26 mouse cellular contexts compared by ENCODE assay signal in the genomic region with DNA sequence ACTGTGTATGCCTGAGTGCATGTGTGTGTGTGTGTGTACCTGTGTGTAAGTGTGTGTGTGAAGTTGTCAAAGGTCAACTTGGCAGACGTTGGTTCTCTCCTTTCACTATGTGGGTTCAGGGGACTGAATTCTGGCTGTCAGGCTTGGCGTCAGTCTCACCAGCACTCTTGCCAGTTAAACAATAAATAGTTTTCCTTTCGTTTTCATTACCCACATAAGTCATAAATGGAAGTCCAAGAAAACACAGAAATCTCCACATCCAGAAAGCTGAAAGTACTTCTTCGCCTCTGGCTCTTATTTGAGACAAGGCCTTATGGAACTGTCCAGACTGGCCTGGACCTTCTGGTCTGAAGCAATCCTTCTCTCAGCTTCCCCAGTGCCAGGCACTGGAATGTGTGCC. TPM values are rescaled to one million over a fixed set of nuclear protein-coding genes. Genes with fewer than 3 reads are reported as not detected.
DNase-seq lines count a peak whose midpoint lies in the region; ATAC-seq and TF ChIP-seq lines count a peak whose summit lies in the region.
"Had no signal": no experiment of that assay in that cellular context is flagged by ENCODE, and none has a peak within 500 bp of the region (broad histone marks: within the 10 kb centered on the region; RNA-seq: fewer than 3 reads in every experiment).

No protein-coding gene starts in this region.

- H3K36me3 ChIP-seq in liver, embryonic 16.5 days (ENCODE audit: control insufficient read depth, insufficient read depth): no peaks in the 10 kb centered on the region
- no peaks in the 10 kb centered on the region for H3K36me3 ChIP-seq in liver, embryonic 11.5 days (ENCODE audit: control insufficient read depth, insufficient read depth, low read length)
- H3K36me3 ChIP-seq in small intestine, adult 2 months (ENCODE audit: control insufficient read depth, insufficient read depth, low read length): peaks cover 14% of the 10 kb centered on the region
- H3K36me3 ChIP-seq in limb, embryonic 10.5 days: no peaks in the 10 kb centered on the region
- H3K36me3 ChIP-seq: embryonic facial prominence, embryonic 10.5 days; forebrain, embryonic 12.5 days; limb, embryonic 12.5 days had no signal

- TF ChIP-seq POLR2A in small intestine, adult 2 months (IDR thresholded peaks at IDR 0.05; ENCODE audit: low read depth, low read length): no peak

- H3K27ac ChIP-seq in liver, embryonic 16.5 days (ENCODE audit: low read length): 0 out of 2 replicates have a peak overlapping the region, but pooled peaks have one; percentile 9
- no peak overlapping the region for H3K27ac ChIP-seq in liver, embryonic 11.5 days (ENCODE audit: low read depth, low read length)
- peak overlapping the region; percentile 84 for H3K27ac ChIP-seq in small intestine, adult 2 months (ENCODE audit: insufficient read depth, low read depth, low read length)
- H3K27ac ChIP-seq in limb, embryonic 10.5 days: no peak overlapping the region
- H3K27ac ChIP-seq: embryonic facial prominence, embryonic 10.5 days; forebrain, embryonic 12.5 days; limb, embryonic 12.5 days had no signal

- no peaks in the 10 kb centered on the region for H3K9me3 ChIP-seq in liver, embryonic 16.5 days (replicated peaks; ENCODE audit: control insufficient read depth, low read length)
- no peaks in the 10 kb centered on the region for H3K9me3 ChIP-seq in liver, embryonic 11.5 days (ENCODE audit: control insufficient read depth, low read length)
- H3K9me3 ChIP-seq in limb, embryonic 10.5 days (replicated peaks): no peaks in the 10 kb centered on the region
- H3K9me3 ChIP-seq: embryonic facial prominence, embryonic 10.5 days; forebrain, embryonic 12.5 days; limb, embryonic 12.5 days; megakaryocyte, embryonic 14.5 days had no signal

- H3K27me3 ChIP-seq in liver, embryonic 16.5 days (ENCODE audit: control insufficient read depth, insufficient read depth, low read depth, low read length): no peaks in the 10 kb centered on the region
- no peaks in the 10 kb centered on the region for H3K27me3 ChIP-seq in liver, embryonic 11.5 days (replicated peaks; ENCODE audit: control insufficient read depth, insufficient read depth, low read length)
- no peaks in the 10 kb centered on the region for H3K27me3 ChIP-seq in small intestine, adult 2 months (ENCODE audit: control insufficient read depth, insufficient read depth, low read length)
- no peaks in the 10 kb centered on the region for H3K27me3 ChIP-seq in limb, embryonic 10.5 days (ENCODE audit: low read depth, poor library complexity, severe bottlenecking)
- H3K27me3 ChIP-seq: limb, embryonic 12.5 days; megakaryocyte, embryonic 14.5 days had no signal

- no peak overlapping the region for H3K9ac ChIP-seq in liver, embryonic 16.5 days (ENCODE audit: low read depth, low read length)
- no peak overlapping the region for H3K9ac ChIP-seq in liver, embryonic 11.5 days (ENCODE audit: low read depth, low read length)
- H3K9ac ChIP-seq: forebrain, embryonic 12.5 days; limb, embryonic 12.5 days had no signal

- 52% methylated on average over 4 of the region's 4 CpGs for WGBS in liver, embryonic 16.5 days (ENCODE audit: insufficient replicate concordance)
- 67% methylated on average over 4 of the region's 4 CpGs for WGBS in liver, embryonic 11.5 days
- WGBS in small intestine, adult 2 months: 18% methylated on average over 4 of the region's 4 CpGs
- 70% methylated on average over 4 of the region's 4 CpGs for WGBS in limb, embryonic 10.5 days

- no peak for ATAC-seq in liver, embryonic 16.5 days (ENCODE audit: low read depth)
- ATAC-seq in liver, embryonic 11.5 days (replicated peaks; ENCODE audit: low FRiP score): no peak
- ATAC-seq: hindbrain, embryonic 16.5 days; midbrain, embryonic 16.5 days had no signal

- H3K4me3 ChIP-seq in liver, embryonic 16.5 days (ENCODE audit: low read depth, low read length): no peak overlapping the region
- no peak overlapping the region for H3K4me3 ChIP-seq in liver, embryonic 11.5 days (ENCODE audit: low read depth, low read length)
- no peak overlapping the region for H3K4me3 ChIP-seq in small intestine, adult 2 months (ENCODE audit: low read depth, low read length)
- H3K4me3 ChIP-seq in limb, embryonic 10.5 days: no peak overlapping the region
- H3K4me3 ChIP-seq: embryonic facial prominence, embryonic 10.5 days; forebrain, embryonic 12.5 days; heart, adult 2 months; limb, embryonic 12.5 days; megakaryocyte, embryonic 14.5 days had no signal

- no peak for DNase-seq in liver, embryonic 11.5 days (ENCODE audit: low spot score)
- peak; percentile 68 for DNase-seq in CD4-positive helper T cell, adult 2 months (ENCODE audit: low read depth, low spot score)
- DNase-seq in adipocyte (ENCODE audit: low spot score): peak; percentile 72
- no peak for DNase-seq in right cerebral cortex, postnatal 36 days (ENCODE audit: low spot score in 2 of 2)
- no peak for DNase-seq in limb, embryonic 10.5 days (ENCODE audit: low spot score)
- DNase-seq: adrenal gland, adult 2 months; cerebellum, adult 9-10 months; gastrocnemius, postnatal 10 days; heart, adult 2 months; kidney, adult 8-10 months; kidney, postnatal 36 days; layer of hippocampus, adult 9-11 months; lung, adult 18-20 months; lung, postnatal 14 days; thymus, adult 18-20 months; thymus, postnatal 4 days had no signal

- no peak overlapping the region for H3K4me2 ChIP-seq in liver, embryonic 16.5 days (ENCODE audit: low read depth, low read length)
- H3K4me2 ChIP-seq in liver, embryonic 11.5 days: no peak overlapping the region
- H3K4me2 ChIP-seq: forebrain, embryonic 12.5 days; limb, embryonic 12.5 days had no signal

- no peak for TF ChIP-seq CTCF in small intestine, adult 2 months (IDR thresholded peaks at IDR 0.05; ENCODE audit: extremely low read depth, insufficient read length, insufficient replicate concordance, low read depth, low read length)

- peaks cover 28% of the 10 kb centered on the region for H3K4me1 ChIP-seq in liver, embryonic 16.5 days (ENCODE audit: control insufficient read depth, low read depth, low read length)
- H3K4me1 ChIP-seq in liver, embryonic 11.5 days (replicated peaks; ENCODE audit: control insufficient read depth, insufficient read depth, low read length): peaks cover 9% of the 10 kb centered on the region; the same call in 1 of the 2 replicates
- H3K4me1 ChIP-seq in small intestine, adult 2 months (ENCODE audit: control insufficient read depth, insufficient read depth, insufficient read length, low read length): peaks cover 6% of the 10 kb centered on the region
- peaks cover 8% of the 10 kb centered on the region; the same call in 1 of the 2 replicates for H3K4me1 ChIP-seq in limb, embryonic 10.5 days
- H3K4me1 ChIP-seq: limb, embryonic 12.5 days had no signal

RNA-seq across cellular contexts. Expression of gene B2m, which starts 1.7 kb away (rescaled TPM):
- polyA plus RNA-seq in liver, embryonic 16.5 days (2015; fragmentation: Nextera tagmentation; extraction: Ambion mirVana): 426 and 495 TPM in 2 replicates
- polyA plus RNA-seq in liver, embryonic 11.5 days (2014; fragmentation: Nextera tagmentation; extraction: Ambion mirVana): 311 and 321 TPM in 2 replicates
- 286 and 1,325 TPM in 2 replicates for polyA plus RNA-seq in small intestine, adult 2 months (2012; rRNA removed)
- polyA plus RNA-seq in limb, embryonic 10.5 days (2016; fragmentation: Nextera tagmentation; extraction: Ambion mirVana): 73.7 and 87.1 TPM in 2 replicates

RNA-seq across cellular contexts. Expression of gene Trim69, which starts 14.7 kb away (rescaled TPM):
- polyA plus RNA-seq in liver, embryonic 16.5 days (2015; fragmentation: Nextera tagmentation; extraction: Ambion mirVana): 0.05 and 0.07 TPM in 2 replicates
- 0.17 TPM in 1 of 2 replicates, not detected in the other for polyA plus RNA-seq in liver, embryonic 11.5 days (2014; fragmentation: Nextera tagmentation; extraction: Ambion mirVana)
- 0.10 TPM in 1 of 2 replicates, not detected in the other for polyA plus RNA-seq in small intestine, adult 2 months (2012; rRNA removed)
- polyA plus RNA-seq in limb, embryonic 10.5 days (2016; fragmentation: Nextera tagmentation; extraction: Ambion mirVana): 0.08 TPM in 1 of 2 replicates, not detected in the other
- polyA plus RNA-seq: adrenal gland, adult 2 months; embryonic facial prominence, embryonic 10.5 days; forebrain, embryonic 12.5 days; heart, adult 2 months; limb, embryonic 12.5 days; midbrain, embryonic 16.5 days had no signal

RNA-seq across cellular contexts. Expression of gene Spg11, which starts 27.6 kb away (rescaled TPM):
- polyA plus RNA-seq in liver, embryonic 16.5 days (2015; fragmentation: Nextera tagmentation; extraction: Ambion mirVana): 3.2 and 3.5 TPM in 2 replicates
- polyA plus RNA-seq in liver, embryonic 11.5 days (2014; fragmentation: Nextera tagmentation; extraction: Ambion mirVana): 9.3 and 9.8 TPM in 2 replicates
- polyA plus RNA-seq in small intestine, adult 2 months (2012; rRNA removed): 2.8 and 7.3 TPM in 2 replicates
- polyA plus RNA-seq in limb, embryonic 10.5 days (2016; fragmentation: Nextera tagmentation; extraction: Ambion mirVana): 9.8 and 12.1 TPM in 2 replicates

RNA-seq across cellular contexts. Expression of gene Patl2, which starts 40.2 kb away (rescaled TPM):
- polyA plus RNA-seq in liver, embryonic 16.5 days (2015; fragmentation: Nextera tagmentation; extraction: Ambion mirVana): 0.04 and 0.07 TPM in 2 replicates
- 0.15 TPM in 1 of 2 replicates, not detected in the other for polyA plus RNA-seq in liver, embryonic 11.5 days (2014; fragmentation: Nextera tagmentation; extraction: Ambion mirVana)
- not detected in 2 replicates for polyA plus RNA-seq in small intestine, adult 2 months (2012; rRNA removed)
- polyA plus RNA-seq in limb, embryonic 10.5 days (2016; fragmentation: Nextera tagmentation; extraction: Ambion mirVana): not detected in 2 replicates
- polyA plus RNA-seq: adrenal gland, adult 2 months; forebrain, embryonic 12.5 days; heart, adult 2 months; heart, embryonic 14.5 days; limb, embryonic 12.5 days; midbrain, embryonic 16.5 days; stomach, embryonic 14.5 days had no signal

RNA-seq across cellular contexts. Expression of gene Terb2, which starts 40.3 kb away (rescaled TPM):
- polyA plus RNA-seq in liver, embryonic 16.5 days (2015; fragmentation: Nextera tagmentation; extraction: Ambion mirVana): not detected in 2 replicates
- polyA plus RNA-seq in liver, embryonic 11.5 days (2014; fragmentation: Nextera tagmentation; extraction: Ambion mirVana): not detected in 2 replicates
- not detected in 2 replicates for polyA plus RNA-seq in small intestine, adult 2 months (2012; rRNA removed)
- not detected in 2 replicates for polyA plus RNA-seq in limb, embryonic 10.5 days (2016; fragmentation: Nextera tagmentation; extraction: Ambion mirVana)
- polyA plus RNA-seq: adrenal gland, adult 2 months; embryonic facial prominence, embryonic 10.5 days; forebrain, embryonic 12.5 days; heart, adult 2 months; heart, embryonic 14.5 days; hindbrain, embryonic 16.5 days; limb, embryonic 12.5 days; midbrain, embryonic 16.5 days; stomach, embryonic 14.5 days had no signal

Comparison
In these comparisons a context has a peak if more than half of its experiments do, and no peak if none do; other contexts are left out.
1. H3K27ac ChIP-seq: peak in liver, embryonic 16.5 days (single experiment) and small intestine, adult 2 months (single experiment); none in liver, embryonic 11.5 days (single experiment) and limb, embryonic 10.5 days (single experiment).
2. DNase-seq: peak in CD4-positive helper T cell, adult 2 months (single experiment) and adipocyte (single experiment); none in liver, embryonic 11.5 days (single experiment), right cerebral cortex, postnatal 36 days (0 of 2) and limb, embryonic 10.5 days (single experiment).